Mouse (Mus musculus) left cerebral cortex, postnatal 10 days (tissue): ENCODE measurements around the gene Sh2d1a. TPM values are rescaled to one million over a fixed set of nuclear protein-coding genes. Genes with fewer than 3 reads are reported as not detected.

Experiments used
- total RNA-seq, 2 experiments: library from RNA; stranded (reverse); gene quantifications; 2 replicates each; pipeline ENCODE4 v1.2.3; 2021

Gene Sh2d1a
- total RNA-seq, 2 experiments from 2014 or later = not detected

Other genes starting within 250 kb of the Sh2d1a start
- gene Tex13c2, start 12.8 kb upstream of the Sh2d1a start, total RNA-seq = not detected